Mouse (Mus musculus) spleen, adult 10 weeks (tissue): Measurements from ENCODE around the gene Gm9733. TPM values are rescaled to one million over a fixed set of nuclear protein-coding genes. Genes with fewer than 3 reads are reported as not detected.

ENCODE experiments used
- polyA plus RNA-seq: library from polyadenylated mRNA; stranded (reverse); fragments of 350-450 nt; fragmentation: Illumina TruSeq; extraction: RNeasy Lipid Tissue Mini Kit (QIAGEN cat#74804); gene quantifications from one replicate; pipeline ENCODE4 v1.2.3, GENCODE M21; 2015; ENCODE audit warnings: low replicate concordance; ENCODE audit not compliant: insufficient read depth

Gm9733 gene
- polyA plus RNA-seq: 20.2 TPM

DNA sequence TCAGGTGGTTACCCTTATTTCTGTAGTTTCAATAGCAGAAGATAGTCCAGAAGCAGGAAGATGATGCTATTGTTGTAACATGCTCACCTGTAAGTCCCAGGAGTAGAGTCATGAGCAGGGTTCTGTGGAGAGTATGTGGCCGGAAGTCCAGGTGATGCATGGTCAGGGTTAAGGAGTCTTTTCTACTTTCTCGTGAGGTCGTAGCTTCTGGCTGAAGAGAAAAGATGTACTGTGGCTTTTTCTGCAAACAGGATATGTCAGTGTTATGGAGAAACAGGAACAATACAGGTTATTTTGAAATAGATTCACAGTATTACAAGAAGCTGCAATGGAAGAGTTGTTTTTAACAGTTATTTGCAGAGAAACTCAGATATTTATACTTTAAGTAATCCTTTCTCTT is at the start of gene Gm9733:
TSS of gene Gm9733 (minus strand) at position 240 of the 400 bp plus-strand sequence.

Other genes starting within 250 kb of the Gm9733 start
- gene Sirpb1a, start 94.2 kb upstream of the Gm9733 start, polyA plus RNA-seq: 53.8 TPM
- 20.6 TPM for gene Sirpb1b, start 242.8 kb upstream of the Gm9733 start, polyA plus RNA-seq